Mouse (Mus musculus): ENCODE measurements around the gene Ncln. TPM values are rescaled to one million over a fixed set of nuclear protein-coding genes. Genes with fewer than 3 reads are reported as not detected.

Gene Ncln
- total RNA-seq, 1 experiment from 2014 or later = 39.1 TPM

DNA sequence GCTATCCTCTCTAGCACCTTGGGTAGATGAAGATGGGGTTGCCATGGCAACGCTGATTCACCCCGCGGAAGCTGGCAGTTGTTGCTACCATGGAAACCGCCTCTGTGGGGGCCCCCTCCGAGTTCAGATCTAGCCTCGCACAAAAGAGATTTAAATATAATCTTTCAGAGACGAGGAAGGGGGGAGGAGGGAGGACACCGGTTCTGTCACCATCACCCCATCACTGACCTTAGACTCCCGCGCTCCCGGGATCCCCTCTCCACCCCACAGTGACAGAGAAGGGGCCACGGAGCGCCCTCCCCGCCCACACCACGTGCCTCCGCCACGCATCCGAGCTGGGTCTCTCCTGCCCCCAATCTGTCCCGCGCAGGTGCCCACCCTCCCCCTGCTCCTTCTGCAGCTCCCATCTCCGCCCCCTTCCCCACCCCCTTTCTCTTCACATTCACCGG lies 23.2 kb downstream of the Ncln start:
- no peak for ATAC-seq (replicated peaks in 1 of 2; ENCODE audit: insufficient read depth in 1 of 2, low FRiP score in 2 of 2, low TSS enrichment in 1 of 2, low read depth in 1 of 2, poor library complexity in 2 of 2, severe bottlenecking in 2 of 2)

DNA sequence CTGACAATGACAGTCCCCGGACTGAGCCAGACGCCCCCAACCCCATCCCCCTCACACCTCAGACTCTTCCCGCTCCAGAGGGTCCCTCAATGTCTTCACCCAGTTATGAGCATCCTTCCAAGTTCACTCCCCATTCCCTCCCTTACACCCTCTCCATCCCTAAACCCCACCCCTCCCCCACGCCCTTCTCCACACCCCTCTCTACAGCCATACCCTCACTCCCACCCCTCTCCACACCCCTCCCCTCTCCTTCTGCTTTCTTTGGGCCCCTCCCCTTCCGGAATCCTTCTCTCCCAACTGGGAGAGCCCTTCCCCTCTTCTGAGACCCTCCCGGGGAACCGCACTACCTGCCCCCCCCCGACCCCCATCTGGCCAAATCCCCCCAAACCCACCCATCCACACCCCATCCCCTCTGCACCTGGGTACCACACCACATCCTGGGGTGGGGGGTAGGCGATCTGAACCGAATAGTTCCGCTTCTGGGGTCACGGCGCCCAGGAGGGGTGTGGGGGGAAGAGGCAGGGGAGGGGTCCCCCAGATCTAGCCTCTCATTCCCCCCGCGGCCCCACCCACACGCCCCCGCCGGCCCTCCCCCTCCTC lies 23.7 kb downstream of the Ncln start:
- no peak for ATAC-seq (replicated peaks in 1 of 2; ENCODE audit: insufficient read depth in 1 of 2, low FRiP score in 2 of 2, low TSS enrichment in 1 of 2, low read depth in 1 of 2, poor library complexity in 2 of 2, severe bottlenecking in 2 of 2)

- 0 out of 4 replicates have a peak, but pooled peaks of 1 of the 2 experiments have one; percentile 9 for ATAC-seq (replicated peaks in 1 of 2; ENCODE audit: insufficient read depth in 1 of 2, low FRiP score in 2 of 2, low TSS enrichment in 1 of 2, low read depth in 1 of 2, poor library complexity in 2 of 2, severe bottlenecking in 2 of 2)
Measured at GRCm38 (mm10) chr10:81470454-81470853, 25.7 kb downstream of the Ncln start.

GRCm38 (mm10) chr10:81469253-81469652 lies 26.9 kb downstream of the Ncln start:
- ATAC-seq (replicated peaks in 1 of 2; ENCODE audit: insufficient read depth in 1 of 2, low FRiP score in 2 of 2, low TSS enrichment in 1 of 2, low read depth in 1 of 2, poor library complexity in 2 of 2, severe bottlenecking in 2 of 2) = no peak

DNA sequence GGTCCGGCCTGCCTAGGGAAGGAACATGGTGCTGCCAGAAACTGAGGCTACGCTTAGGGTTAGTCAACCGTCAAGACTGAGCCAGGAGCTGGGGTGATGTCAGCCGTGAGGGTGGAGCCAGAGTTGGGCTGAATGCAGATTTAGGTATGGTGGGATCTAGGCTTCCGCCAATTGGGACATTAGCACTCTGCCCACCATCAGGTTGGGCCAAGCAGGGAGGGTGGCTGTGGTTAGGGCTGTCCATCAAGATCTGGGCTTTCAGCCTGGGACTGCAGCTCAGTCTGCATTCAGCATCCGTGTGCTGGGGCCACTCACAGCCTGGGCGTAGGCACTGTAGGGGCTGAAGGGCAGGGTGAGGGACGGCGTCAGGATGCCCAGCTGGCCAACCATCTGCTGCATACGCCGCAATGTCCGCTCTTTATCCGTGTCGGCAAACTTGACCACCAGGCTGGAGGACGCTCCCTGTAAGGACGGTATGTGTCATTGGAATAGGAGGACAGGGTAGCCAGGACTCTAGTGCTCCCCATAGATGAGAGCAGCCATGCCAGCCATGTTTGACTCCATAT lies 28.4 kb downstream of the Ncln start:
- peak in 1 of 2 experiments; percentile 9; a peak in 1 of 4 replicates for ATAC-seq (replicated peaks in 1 of 2; ENCODE audit: insufficient read depth in 1 of 2, low FRiP score in 2 of 2, low TSS enrichment in 1 of 2, low read depth in 1 of 2, poor library complexity in 2 of 2, severe bottlenecking in 2 of 2)

- ATAC-seq (replicated peaks in 1 of 2; ENCODE audit: insufficient read depth in 1 of 2, low FRiP score in 2 of 2, low TSS enrichment in 1 of 2, low read depth in 1 of 2, poor library complexity in 2 of 2, severe bottlenecking in 2 of 2) = no peak
Measured at GRCm38 (mm10) chr10:81466881-81467280, 29.3 kb downstream of the Ncln start.

DNA sequence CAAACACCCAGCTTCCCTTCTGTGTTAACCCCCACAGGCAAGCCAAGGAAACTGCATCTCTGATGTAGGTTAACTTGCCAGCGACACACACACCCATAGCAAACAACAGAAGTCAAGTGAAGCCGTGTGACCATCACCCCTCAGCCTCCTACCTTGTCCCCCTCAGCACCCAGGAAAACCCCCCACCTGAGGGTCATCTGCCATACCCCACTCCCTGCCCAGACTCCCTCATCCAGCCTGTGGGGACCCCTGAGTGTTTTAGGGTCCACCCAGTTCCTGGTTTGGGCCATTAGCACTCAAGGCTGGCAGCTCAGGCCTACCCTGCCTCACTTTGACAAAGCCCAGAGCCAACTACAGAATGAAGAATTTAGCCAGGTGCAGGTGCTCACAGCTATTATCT lies 30.1 kb downstream of the Ncln start:
- no peak for ATAC-seq (replicated peaks in 1 of 2; ENCODE audit: insufficient read depth in 1 of 2, low FRiP score in 2 of 2, low TSS enrichment in 1 of 2, low read depth in 1 of 2, poor library complexity in 2 of 2, severe bottlenecking in 2 of 2)

DNA sequence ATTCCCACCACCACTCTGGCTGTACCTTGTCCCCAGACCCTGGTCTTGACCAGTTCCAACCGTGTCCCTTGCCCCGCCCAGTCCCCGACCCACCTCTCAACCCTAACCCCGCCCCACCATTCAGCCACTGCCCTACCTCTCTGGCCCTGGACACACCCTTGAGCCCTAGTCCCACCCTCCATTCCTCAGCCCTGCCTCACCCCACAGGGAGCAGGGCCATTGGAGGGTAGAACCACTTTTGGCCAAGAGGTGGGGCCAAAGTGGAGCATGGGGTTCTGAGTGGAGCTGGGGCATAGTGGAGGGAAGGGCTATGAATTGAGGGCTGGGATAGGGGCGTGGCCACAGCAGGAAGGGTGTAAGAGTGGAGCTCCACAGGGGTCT lies 30.9 kb downstream of the Ncln start:
- peak in 1 of 2 experiments; percentile 19; a peak in 1 of 4 replicates for ATAC-seq (replicated peaks in 1 of 2; ENCODE audit: insufficient read depth in 1 of 2, low FRiP score in 2 of 2, low TSS enrichment in 1 of 2, low read depth in 1 of 2, poor library complexity in 2 of 2, severe bottlenecking in 2 of 2)

- peak; percentile 46 to 66 for ATAC-seq (replicated peaks in 1 of 2; ENCODE audit: insufficient read depth in 1 of 2, low FRiP score in 2 of 2, low TSS enrichment in 1 of 2, low read depth in 1 of 2, poor library complexity in 2 of 2, severe bottlenecking in 2 of 2)
Measured at GRCm38 (mm10) chr10:81464405-81465264, 31.6 kb downstream of the Ncln start.

DNA sequence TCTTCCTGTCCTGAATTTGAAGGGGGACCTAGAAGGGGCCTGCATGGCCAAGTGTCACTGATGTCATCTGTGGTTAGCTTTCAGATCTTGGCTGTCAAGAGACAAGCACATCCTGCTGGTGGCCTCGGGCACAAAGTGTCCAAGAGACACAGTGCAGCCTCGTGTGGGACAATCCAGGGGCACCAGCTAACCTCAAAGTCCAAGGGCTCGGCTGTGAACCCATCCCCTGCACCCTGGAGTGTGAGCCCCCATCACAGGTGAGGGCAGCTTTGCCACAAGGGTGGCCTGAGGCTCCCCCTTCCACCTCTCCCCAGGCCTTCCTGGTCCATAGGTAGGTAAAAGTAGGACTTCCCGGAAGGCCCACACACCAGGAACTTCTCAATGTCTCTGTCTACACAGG lies 32.7 kb downstream of the Ncln start:
- ATAC-seq (replicated peaks in 1 of 2; ENCODE audit: insufficient read depth in 1 of 2, low FRiP score in 2 of 2, low TSS enrichment in 1 of 2, low read depth in 1 of 2, poor library complexity in 2 of 2, severe bottlenecking in 2 of 2) = no peak

DNA sequence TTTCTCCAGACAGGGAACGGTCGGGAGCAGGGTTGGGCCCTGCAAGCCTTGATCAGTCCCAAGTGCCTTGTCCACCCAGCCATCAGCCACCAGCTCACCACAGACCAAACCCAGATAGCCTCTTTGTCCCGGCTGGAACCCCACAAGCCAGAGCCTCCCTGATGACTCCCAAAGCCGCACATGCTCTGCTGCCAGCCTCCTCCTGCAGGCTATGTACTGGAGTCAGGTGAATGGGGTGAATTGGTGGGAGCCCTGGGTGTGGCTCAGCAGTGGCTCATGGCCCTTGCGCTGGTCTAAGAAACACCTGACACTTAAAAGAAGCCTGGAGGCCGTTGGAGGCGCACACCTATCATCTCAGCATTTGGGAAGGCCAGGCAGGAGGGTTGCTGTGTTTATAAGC lies 33.3 kb downstream of the Ncln start:
- no peak for ATAC-seq (replicated peaks in 1 of 2; ENCODE audit: insufficient read depth in 1 of 2, low FRiP score in 2 of 2, low TSS enrichment in 1 of 2, low read depth in 1 of 2, poor library complexity in 2 of 2, severe bottlenecking in 2 of 2)

DNA sequence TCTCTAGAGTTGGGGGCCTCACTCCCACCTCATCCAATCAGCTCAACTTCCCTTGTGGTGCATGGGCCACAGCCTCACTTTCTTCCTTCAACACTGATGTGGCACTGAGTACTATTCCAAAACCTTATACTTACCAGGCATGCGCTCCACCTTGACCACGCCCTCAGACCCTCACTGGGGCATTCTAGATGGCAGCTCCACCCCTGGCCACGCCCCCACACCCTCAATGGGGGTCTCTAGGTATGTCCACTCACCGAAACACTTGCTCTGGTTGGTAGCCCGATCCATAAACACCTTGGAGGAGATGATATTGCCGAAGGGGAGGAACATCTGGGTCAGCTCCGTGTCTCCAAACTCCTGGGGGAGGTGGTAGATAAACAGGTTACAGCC lies 33.8 kb downstream of the Ncln start:
- ATAC-seq (replicated peaks in 1 of 2; ENCODE audit: insufficient read depth in 1 of 2, low FRiP score in 2 of 2, low TSS enrichment in 1 of 2, low read depth in 1 of 2, poor library complexity in 2 of 2, severe bottlenecking in 2 of 2) = no peak

DNA sequence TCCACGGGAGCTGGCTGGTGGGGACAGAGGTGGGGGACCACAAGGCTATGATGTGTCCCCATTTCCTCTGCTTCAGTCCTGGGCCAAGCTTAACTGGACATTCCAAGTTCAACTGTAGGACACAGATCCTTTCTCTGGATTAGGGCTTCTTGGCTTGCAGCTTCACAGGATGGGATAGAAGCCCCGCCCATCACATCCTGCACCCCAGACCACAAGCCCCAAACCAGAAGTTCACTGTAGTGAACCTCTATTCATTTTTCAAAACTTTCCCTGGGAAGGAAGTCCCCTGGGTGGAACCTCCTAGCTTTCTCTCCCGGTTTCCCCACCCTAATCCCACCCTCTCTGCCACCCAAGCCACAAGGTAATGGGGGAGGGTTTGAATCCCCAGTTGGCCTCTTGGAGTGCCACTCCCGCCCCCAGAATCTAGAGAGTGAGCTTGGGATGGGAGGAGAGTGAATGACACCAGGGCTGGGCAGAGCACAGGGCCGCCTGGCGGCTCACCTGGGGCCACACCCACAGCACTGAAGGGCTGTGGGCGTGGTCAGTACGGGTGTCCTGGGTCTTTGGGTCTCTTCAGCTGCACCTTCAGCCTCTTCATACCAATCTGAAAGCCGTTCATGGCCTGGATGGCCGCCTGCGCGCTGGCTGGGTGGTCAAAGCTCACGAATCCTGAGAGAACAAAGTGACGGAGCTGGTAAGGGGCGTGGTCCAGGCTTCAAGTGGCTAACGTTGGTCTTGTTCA lies 34.3 kb downstream of the Ncln start:
- ATAC-seq (replicated peaks in 1 of 2; ENCODE audit: insufficient read depth in 1 of 2, low FRiP score in 2 of 2, low TSS enrichment in 1 of 2, low read depth in 1 of 2, poor library complexity in 2 of 2, severe bottlenecking in 2 of 2) = no peak; a peak in 1 of 4 replicates

DNA sequence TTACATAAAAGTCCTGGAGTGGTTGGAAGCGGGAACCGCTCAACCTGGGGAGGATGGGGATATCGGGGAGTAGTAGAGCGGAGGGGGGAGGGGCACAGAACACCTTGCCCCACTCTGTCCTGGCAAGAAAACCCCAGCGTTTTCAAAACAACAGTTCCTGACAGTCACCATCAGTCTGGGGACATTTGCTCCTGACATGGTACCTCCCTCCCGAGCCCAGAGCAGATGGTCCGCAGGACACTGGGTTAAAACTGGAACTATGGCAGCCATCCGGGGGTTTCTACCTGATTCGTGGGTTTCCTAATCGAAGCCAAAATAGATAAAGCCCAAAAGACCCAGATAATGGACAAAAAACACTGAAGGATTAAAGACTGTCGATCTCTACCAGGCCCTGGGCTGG lies 35.2 kb downstream of the Ncln start:
- no peak for ATAC-seq (replicated peaks in 1 of 2; ENCODE audit: insufficient read depth in 1 of 2, low FRiP score in 2 of 2, low TSS enrichment in 1 of 2, low read depth in 1 of 2, poor library complexity in 2 of 2, severe bottlenecking in 2 of 2)

DNA sequence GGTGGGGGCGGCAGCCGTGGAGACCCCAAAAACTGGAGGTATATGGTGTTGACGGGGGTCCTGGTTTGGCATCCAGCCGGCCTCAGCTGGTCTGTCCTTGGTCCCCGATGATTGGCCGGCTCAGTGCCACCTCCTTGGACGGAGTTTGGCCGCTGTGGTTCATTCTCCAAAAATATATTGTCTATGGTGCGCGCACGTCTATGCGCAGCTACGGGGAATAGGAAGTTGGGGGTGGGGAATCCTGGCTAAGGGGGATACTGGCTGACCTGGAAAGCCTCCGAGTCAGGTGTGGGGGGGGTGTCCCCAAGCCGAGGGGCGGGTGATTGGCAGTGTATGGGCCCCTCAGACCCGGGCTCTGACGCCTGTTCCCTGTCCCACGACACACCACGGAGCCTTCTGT lies 35.7 kb downstream of the Ncln start:
- no peak for ATAC-seq (replicated peaks in 1 of 2; ENCODE audit: insufficient read depth in 1 of 2, low FRiP score in 2 of 2, low TSS enrichment in 1 of 2, low read depth in 1 of 2, poor library complexity in 2 of 2, severe bottlenecking in 2 of 2)

- ATAC-seq (replicated peaks in 1 of 2; ENCODE audit: insufficient read depth in 1 of 2, low FRiP score in 2 of 2, low TSS enrichment in 1 of 2, low read depth in 1 of 2, poor library complexity in 2 of 2, severe bottlenecking in 2 of 2) = no peak
Measured at GRCm38 (mm10) chr10:81459399-81459798, 36.8 kb downstream of the Ncln start.

DNA sequence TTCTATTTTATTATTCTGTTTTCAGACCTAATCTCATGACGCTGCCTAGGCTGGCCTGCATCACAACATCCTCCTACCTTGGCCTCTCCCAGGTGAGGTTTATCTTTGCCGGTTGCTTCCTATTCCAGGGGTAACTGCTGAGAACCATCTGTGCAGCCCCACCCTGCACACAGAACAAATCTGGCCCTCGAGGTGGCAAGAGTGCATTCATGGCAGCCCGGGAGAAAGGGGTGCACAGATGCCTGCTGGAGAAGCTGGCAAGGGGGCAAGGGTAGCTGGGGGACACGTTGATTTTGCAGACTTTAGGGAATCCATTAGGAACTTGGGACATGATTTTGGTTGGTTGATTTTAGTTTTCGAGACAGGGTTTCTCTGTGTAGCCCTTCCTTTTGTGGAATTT lies 37.9 kb downstream of the Ncln start:
- no peak for ATAC-seq (replicated peaks in 1 of 2; ENCODE audit: insufficient read depth in 1 of 2, low FRiP score in 2 of 2, low TSS enrichment in 1 of 2, low read depth in 1 of 2, poor library complexity in 2 of 2, severe bottlenecking in 2 of 2)

DNA sequence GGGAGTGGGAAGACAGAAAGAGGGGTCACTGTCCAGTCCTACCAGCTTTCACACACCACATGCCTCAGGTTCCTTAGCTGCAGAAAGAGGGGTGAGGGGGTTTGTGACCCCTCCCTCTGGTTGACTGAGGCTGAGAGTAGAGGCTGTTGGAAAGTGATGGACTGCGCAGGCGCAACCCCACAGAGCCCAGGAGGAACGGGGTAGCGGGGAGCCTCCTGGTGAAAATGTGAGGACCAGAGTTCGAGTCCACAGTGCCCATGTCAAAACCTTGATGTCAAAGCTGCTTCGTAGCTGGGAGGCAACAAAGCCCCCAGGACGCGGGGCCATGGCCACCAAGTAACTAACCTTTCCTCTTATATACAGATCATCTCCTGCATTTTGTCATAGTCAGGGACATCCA lies 38.6 kb downstream of the Ncln start:
- no peak for ATAC-seq (replicated peaks in 1 of 2; ENCODE audit: insufficient read depth in 1 of 2, low FRiP score in 2 of 2, low TSS enrichment in 1 of 2, low read depth in 1 of 2, poor library complexity in 2 of 2, severe bottlenecking in 2 of 2)

All from hematopoietic stem cell, adult 5-6 weeks (primary cell).